Mouse (Mus musculus): ENCODE results near the gene Fbxl13.
"Not testable (repeated sequence)": the region's sequence is repeated elsewhere in the genome, so short reads cannot be mapped to it uniquely, and the experiment has no call there.

Gene Fbxl13

GRCm38 (mm10) chr5:21651885-21652612 is 6.6 kb upstream of the Fbxl13 start:
- no peak for DNase-seq

DNA sequence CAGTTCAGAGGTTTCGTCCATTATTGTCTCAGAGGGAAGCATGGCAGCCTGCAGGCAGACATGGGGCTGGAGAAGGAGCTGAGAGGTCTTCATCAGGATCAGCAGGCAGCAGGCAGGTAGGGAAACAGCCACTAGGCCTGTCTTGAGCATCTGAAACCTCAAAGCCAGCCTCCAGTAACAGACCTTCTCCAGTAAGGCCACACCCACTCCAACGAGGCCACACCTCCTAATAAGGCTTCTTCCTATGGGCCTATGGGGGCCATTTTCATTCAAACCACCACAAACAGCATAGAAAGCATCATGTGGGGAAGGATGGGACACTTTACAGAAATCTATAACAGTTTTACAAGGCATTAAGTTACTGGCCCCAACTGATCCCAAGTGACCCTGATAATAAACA is 5.3 kb upstream of the Fbxl13 start:
- DNase-seq = no peak

GRCm38 (mm10) chr5:21646133-21646491 is 678 bp upstream of the Fbxl13 start:
- DNase-seq = no peak

DNA sequence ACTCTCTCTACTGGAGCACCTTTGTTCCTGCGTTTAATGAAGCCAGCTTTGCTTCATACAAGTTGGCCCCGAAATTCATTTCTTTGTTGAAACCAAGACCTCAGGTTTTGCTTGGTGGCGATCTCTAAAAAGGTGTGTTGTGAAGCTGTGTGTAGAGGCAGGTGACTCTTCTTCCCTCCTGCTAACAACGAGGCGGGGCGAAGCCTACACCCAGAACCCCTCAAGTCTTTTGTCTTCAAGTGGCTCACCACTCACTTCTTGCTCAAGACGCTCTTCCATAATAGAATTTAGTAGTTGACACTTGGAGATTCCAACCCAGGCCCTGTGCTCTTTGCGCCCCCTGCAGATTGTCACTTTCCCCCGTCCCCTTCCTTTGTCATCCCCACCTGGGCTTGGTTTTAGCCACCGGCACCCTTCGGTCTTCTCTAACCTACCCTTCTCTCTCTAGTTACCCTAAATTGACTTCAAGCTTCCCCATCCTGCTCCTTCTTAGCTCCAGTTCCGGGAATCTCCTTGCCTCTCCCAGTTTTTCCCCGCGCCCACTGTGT is 469 bp downstream of the Fbxl13 start:
- no peak for DNase-seq

DNA sequence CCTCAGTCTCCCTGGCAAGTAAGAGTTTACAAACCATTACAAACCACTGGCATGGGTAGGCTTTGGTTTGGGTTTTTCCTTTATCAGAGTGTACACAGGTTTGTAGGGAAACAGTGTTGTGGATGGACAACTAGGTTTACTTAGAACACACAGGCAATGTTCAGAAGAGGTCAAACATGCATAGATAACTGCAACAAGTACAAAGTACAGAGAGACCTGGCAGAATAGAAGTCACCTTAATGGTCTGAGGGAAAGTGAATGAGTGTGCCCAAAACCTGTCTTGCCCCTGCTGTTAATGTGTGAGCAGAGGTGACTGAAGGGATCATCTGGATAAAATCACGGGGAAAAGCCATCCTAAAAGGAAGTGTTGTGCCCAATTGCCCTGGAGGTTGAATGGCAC is 1.8 kb downstream of the Fbxl13 start:
- DNase-seq = no peak

GRCm38 (mm10) chr5:21640961-21641360 is 4.5 kb downstream of the Fbxl13 start:
- peak; percentile 38 for DNase-seq

DNA sequence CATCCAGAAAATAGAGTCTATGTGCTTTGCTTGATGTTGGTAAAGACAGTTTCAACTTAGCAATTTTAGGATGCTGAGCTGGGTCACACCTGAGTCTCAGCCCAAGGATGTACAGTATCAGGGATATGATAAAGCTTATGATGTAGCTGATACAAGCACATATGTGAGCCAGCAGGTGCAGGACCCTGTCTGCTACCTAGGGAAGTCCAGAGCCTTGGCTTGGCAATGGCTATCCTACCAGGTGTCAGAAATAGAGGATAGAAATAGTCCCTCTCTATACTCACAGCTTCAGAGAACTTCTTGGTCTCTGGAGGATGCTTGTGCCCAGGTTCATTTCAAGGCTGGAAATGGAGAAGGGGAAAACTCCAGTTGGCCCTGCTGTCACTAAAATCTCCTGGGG is 19.5 kb downstream of the Fbxl13 start:
- no peak for DNase-seq

DNA sequence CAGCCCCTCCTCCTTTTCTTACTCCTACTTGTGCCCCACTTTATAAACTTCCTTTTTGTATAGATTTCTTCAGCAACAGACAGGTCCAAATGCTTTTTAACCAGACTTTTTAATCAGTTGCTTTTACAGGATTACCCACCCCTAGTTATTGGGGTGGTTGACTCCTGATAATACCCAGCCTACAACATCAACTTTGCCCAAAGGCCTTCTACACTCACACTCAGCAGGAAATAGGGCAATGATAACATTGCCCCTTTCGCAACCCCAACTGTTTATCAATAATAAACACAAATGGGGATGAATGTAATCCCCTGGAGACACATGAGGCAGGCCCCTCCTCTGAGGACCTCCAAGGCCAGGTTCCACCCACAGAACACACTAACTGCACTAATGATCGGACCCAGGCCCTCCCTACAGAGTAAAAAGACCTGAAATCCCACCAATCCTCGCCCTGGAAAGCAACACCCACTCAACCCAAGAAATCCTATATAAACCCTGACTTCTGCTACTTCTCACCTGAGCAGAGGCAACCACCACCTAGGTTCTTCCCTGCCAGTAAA is 28.9 kb downstream of the Fbxl13 start:
- DNase-seq = no peak

DNA sequence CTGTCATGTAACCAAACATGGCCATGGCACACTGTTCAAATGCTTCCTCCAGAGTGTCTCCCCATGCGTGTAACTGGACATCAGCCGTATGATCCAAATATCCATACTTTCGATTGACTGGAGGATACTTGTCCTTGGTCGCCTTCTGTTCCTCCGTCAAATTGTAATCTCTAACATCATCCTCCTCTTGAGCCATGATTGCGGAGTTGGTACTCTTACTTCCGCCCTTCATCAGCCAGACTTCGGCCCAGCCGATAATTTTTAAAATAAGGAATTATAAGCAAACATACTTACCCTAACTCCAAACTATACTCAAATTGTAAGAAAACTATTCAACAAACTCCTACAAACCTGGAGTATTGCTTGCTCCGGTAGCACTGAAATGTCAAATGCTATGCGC is 31.1 kb downstream of the Fbxl13 start:
- DNase-seq = not testable (repeated sequence)

DNA sequence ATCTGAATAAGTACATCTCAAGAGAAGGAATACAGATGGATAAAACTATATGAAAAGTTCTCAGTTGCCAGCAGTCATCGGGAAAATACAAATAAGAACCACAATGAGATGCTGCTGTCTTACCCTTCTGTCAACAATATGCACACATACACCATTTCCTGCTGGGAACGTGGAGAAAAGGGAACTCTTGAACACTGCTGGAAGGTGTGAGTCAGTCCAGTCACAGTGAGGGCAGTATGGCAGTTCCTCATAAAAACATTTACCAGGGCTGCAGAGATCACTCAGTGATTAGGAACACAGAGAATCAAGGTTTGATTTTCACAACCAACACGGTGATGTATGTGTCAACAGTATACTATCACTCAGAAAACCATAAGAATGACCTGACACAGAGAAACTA is 34.4 kb downstream of the Fbxl13 start:
- DNase-seq = no peak

GRCm38 (mm10) chr5:21608311-21609304 is 36.8 kb downstream of the Fbxl13 start:
- DNase-seq = no peak

- peak; percentile 45 for DNase-seq
Observed at GRCm38 (mm10) chr5:21605936-21606335, 39.5 kb downstream of the Fbxl13 start.

DNA sequence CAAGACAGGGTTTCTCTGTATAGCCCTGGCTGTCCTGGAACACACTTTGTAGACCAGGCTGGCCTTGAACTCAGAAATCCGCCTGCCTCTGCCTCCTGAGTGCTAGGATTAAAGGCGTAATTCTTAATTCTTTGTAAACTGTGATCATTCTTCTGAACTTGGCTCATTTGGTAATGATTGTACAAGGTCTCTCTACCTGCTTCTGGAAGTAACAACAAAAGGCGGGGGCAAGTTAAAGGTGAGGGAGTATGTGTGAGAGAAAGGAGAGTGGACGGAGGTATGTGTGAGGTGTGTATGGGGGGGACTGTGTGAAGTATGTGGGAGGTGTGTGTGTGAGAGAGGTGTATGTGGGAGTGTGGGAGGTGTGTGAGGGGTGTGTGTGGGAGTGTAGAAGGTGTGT is 45.5 kb downstream of the Fbxl13 start:
- peak; percentile 54 for DNase-seq

- peak; percentile 85 for DNase-seq
Observed at GRCm38 (mm10) chr5:21599536-21599935, 45.9 kb downstream of the Fbxl13 start.

GRCm38 (mm10) chr5:21593201-21593709 is 52.2 kb downstream of the Fbxl13 start:
- no peak for DNase-seq

DNA sequence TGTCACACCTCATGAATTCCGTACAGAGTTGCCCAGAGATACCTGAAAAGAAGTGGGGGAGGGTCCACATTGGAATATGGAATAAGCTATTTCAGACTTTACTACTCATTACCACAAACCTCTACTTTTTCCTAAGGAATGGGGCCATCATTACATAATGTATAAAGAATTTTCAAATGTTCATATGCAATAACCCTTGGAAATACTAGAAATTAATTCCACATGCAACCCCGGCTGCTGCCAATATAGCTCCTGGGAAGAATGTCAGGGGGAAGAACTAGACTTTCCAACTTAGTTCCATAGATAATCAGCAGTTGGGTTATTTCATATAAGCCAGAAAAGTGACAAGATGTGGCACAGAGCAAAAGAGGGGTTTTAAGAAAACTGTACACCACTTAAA is 53.3 kb downstream of the Fbxl13 start:
- no peak for DNase-seq

DNA sequence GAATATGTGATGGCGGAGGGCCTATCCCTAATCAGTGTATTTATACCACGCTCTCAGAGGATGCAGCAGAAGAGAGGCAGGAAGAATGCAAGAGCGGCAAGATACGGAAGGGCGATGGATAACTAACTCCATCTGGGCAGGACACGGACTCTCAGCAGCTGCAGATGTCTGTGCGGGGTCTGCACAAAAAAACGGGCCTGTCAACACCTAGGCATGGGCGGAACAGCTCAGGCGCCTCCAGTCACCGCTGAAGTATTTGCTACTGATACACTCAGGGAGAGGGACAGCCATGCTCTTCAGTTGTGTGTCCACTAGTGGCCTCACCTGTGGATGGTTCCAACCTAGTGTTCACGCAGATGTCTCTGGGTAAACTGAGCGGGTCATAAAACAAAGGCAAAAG is 57.2 kb downstream of the Fbxl13 start:
- no peak for DNase-seq

DNA sequence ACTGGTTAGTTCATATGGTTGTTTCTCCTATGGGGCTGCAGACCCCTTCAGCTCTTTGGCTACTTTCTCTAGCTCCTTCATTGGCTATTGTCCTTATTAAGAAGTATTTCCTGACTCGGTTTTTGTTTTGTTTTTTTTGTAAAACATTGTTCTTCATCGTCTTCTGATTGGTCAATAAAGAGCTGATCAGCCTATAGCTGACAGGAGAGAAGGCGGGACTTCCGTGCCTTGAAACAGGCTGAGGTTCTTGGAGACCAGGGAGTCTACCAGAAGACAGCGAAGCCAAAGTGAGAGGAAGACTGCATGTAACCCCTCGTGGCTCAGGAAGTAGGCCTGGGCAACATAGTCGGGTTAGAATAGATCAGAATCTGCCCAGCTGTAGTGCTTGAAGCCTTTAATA is 57.8 kb downstream of the Fbxl13 start:
- no peak for DNase-seq

GRCm38 (mm10) chr5:21586763-21587162 is 58.7 kb downstream of the Fbxl13 start:
- peak; percentile 35 for DNase-seq

DNA sequence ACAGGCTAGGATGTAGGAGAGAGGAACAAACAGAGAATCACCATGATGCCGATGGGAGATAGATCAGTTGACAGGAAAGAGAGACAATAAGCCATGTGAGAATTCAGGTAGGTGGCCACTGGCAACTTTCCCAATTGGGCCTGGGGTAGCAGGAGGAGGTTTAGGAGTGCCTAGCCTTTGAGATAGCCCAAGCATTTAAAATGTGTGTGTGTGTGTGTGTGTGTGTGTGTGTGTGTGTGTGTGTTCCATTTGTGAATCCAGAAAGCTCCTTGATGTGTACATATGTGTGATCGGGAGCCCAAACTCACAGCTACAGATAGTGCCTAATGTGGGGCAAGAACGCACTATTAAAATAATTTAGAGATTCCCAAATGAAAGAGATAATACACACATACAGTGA is 67.3 kb downstream of the Fbxl13 start:
- no peak for DNase-seq

- DNase-seq = no peak
Observed at GRCm38 (mm10) chr5:21575210-21575550, 70.3 kb downstream of the Fbxl13 start.

DNA sequence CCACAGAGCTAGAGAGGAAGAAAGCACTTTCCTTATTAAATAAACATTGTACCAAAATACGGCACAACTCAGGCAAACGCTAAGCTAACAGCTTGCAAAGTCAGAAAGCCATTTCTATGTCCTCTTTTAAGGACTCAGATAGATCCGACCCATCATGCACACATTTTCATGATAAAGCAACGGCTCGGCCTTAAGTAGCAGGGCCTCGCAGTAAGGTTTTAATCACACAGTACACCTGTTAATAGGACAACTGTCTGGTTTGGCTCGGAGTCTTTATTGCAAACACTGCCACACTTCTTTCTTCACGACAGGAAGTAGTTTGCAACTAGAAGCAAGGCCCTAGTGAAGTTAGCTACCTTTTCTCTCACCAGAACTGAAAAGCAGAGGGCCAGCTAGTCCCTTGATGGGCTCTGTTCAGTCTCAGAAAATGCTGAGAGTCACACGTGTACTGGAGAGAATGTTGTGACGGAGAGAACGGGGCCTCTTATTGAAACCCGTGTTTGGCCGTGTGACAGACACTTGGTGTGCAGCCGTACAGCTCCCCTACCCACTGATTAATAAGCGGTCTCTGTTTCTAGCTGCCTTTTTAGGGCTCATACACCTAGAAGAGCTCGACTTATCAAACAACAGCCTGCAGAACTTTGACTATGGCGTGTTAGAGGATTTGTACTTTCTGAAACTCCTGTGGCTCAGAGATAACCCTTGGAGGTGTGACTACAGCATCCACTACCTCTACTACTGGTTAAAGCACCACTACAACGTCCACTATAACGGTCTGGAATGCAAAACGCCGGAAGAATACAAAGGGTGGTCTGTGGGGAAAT is 70.8 kb downstream of the Fbxl13 start:
- DNase-seq = no peak

Data from kidney, adult 9 months (tissue).